Mouse (Mus musculus): ENCODE data around the gene Xrcc1.
A peak's percentile ranks its signal among the peaks of the same experiment; 100 is the strongest.

GRCm38 (mm10) chr7:24593621-24594308 lies 47.7 kb downstream of the Xrcc1 start:
- peak; percentile 77; the same call in 1 of the 2 replicates for TF ChIP-seq POLR2A (IDR thresholded peaks at IDR 0.05; ENCODE audit: borderline replicate concordance, control insufficient read depth, low read depth, low read length)
- TF ChIP-seq CTCF (IDR thresholded peaks at IDR 0.05; ENCODE audit: control insufficient read depth, insufficient read depth, low read length), result no peak
